Mouse (Mus musculus): ENCODE measurements around the gene Kcns1.

Kcns1 gene

DNA sequence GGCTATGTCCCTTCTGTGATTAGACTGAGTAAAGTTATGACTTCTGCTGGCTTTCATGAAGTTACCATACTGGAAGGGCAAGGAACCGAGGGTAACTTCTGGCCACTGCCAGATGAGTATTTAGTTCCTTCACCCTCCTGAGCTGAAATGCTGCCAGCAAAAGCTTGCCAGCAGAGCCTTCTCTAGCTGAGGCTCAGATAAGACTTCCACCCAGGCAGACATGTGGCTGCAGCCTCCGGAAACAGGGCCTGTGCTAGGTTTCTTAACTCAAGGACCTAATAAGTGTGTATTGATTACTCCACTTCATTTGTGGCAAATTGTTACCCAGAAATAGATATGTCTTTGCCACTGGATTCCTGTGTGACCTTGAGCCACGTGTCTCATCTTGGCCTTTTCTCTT, 2.5 kb upstream of the Kcns1 start:
- no peak for DNase-seq (ENCODE audit: low spot score in 2 of 2)

DNA sequence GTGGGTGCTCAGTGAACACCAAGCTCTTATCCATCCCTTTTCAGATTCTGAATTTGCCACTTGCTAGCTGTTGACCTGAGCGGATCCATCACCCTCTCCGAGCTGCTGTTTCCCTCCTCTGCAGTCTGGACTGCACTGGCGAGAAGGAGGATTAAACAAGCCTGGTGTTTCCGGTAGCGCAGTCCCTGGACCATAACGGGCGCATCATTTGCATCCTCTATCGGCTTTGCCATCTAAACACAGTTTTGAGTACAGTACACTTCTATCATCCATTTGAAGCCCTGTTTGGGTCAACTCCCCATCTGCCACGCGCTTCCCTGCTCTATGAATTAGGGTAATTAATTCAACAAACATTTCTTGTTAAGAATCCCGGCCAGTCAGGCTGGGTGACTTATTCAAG, 587 bp downstream of the Kcns1 start:
- no peak for DNase-seq (ENCODE audit: low spot score in 2 of 2)

DNA sequence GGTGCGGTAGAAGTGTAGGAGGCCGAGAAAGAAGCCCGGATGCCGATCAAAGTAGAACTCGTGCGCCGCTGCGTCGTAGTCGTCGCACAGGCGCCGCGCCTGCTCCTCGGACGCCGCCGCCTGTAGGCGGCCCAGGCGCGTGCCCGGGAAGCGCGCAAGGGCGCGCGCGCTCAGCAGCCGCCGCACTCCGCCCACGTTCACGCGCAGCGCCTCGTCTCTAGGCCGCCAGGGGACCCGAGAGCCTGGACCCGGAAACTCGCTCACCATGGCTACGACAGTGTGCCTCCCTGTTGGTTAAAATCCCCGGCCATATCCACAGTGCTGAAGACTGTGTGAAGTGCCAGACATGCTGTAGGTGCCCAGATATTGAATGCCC, 2.4 kb downstream of the Kcns1 start:
- DNase-seq (ENCODE audit: low spot score in 2 of 2) = peak in 1 of 2 experiments; percentile 26

DNA sequence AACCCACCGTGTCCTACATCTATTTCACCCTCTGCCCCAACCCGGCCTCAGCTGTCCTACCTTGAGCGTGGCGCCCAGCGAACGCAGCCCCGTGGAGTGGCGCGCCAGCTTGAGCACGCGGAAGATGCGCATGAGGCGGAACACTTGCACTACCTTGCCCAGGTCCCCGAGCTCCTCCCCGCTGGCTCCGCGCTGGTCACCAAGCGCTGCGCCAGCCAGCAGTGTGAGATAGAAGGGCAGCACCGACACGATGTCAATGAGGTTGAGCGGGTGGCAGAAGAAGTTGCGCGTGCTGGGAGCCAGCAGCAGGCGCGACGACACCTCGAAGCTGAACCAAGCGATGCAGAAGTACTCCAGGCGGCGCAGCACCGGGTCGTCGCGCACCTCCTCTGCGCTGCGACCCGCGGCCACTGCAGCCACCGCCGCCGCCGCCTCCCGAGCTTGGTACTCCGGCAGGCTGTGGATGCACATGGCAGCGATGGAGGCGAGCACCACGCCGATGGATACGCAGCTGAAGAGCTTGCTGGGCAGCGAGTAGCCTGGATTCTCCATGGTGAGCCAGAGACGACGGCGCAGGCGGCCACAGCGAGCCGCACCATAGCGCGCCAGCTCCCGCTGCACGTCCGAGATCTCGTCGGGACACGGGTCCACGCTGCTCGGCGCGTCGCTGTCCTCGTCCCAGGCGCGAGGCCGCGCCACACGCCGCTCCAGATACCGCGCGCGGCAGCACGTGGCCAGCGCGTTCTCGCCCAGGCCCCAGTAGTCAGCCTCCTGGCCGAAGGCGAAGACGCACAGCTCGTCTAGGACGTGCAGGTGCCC, 3.0 kb downstream of the Kcns1 start:
- no peak for DNase-seq (ENCODE audit: low spot score in 2 of 2)

DNA sequence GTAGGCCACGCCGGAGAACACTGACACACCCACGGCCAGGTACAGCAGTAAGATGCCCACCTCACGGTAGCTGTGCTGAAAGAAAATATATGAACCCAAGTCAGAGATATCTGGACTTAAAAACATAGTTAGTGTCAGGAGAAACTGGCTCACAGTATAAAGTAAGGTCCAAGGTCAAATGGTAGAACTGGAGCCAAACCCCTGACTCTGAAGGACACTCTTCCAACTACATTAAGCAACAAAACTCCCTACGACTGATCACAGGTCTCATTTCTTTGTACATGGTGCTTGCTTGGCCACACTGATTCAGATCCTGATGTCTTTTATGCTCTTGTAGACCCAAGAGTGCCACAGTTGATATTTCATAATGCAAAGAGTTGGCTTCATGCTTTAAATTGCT, 6.0 kb downstream of the Kcns1 start:
- no peak for DNase-seq (ENCODE audit: low spot score in 2 of 2)

DNA sequence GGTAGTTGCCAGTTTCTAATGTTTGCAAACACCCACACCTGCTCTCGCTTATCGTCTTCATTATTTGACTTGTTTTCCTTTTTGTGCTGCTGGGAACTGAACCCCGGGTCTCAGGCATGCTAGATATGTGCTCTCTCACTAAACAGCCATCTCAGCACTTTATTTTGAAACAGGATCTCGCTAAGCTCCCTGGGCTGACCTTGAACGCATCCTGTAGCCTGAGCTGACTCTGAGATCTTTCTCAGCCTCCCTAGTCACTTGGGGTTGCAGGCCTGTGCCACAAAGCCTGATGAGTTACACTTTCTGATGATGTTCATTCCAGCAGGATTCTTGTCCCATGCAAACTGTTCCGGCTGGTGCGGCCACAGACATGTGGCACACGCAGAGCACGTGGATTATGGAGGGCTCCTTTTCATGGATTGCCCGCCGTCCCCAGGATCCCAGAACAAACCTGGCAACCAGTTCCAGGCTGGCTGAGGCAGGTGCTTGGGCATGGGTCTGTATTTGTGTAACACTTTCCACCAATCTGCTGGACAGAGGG, 9.3 kb downstream of the Kcns1 start:
- DNase-seq (ENCODE audit: low spot score in 2 of 2) = no peak

DNA sequence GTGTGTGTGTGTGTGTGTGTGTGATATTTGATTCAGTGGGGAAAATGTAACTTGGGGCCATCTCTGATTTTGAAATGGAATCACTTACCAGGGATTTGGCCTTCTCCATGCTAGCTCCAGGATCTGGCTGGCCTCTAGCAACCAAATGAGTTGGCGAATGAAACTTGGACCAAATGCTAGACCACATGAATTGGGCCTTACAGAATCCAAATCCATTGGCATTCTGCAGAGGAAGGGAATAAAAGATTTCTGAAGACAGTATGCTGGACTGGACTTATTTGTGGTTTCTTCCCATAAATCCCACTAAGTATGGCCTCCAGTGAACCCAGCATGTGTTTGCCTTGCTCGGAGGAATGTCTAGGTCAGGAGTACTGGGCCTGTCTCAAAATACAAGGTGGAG, 12.1 kb downstream of the Kcns1 start:
- DNase-seq (ENCODE audit: low spot score in 2 of 2) = no peak

DNA sequence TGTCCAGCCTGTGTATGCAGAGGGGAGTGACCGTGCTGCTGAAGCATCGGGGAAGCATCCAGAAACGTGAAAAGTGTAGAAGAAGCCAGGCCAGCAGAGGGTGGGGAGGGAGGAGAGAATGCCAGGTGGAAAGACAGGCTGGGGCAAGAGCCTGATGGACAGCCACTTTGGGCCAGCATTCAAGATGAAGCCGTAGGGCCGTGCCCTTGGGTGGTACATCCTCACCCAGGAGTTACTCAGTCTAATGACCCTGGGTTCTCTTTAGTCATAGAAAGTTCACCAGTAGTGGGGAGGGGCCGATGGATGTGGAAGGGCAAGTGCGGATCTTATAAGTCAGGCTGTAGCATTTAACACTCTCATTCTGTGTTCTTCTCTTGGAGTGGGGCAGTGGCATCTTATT, 14.8 kb downstream of the Kcns1 start:
- DNase-seq (ENCODE audit: low spot score in 2 of 2) = no peak

DNA sequence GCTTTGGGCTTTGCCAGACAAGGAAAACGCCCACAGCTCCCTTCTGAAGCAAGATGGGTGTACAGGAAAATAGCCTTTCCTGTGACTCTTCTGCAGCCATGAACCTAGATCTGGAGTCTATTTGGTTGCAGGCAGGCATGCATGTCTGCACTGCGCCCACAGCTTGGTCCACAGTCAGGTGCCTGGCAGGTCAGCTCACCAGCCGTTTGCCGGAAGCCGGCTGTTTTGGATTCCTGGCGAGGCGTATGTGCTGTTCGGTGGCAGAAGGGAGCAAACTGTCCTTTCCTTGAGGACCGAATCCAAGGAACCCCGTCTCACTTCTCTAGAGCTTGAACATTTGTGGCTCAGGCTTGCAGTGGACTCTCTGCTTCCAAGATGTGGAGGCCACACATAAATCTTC, 16.9 kb downstream of the Kcns1 start:
- DNase-seq (ENCODE audit: low spot score in 2 of 2) = no peak

DNA sequence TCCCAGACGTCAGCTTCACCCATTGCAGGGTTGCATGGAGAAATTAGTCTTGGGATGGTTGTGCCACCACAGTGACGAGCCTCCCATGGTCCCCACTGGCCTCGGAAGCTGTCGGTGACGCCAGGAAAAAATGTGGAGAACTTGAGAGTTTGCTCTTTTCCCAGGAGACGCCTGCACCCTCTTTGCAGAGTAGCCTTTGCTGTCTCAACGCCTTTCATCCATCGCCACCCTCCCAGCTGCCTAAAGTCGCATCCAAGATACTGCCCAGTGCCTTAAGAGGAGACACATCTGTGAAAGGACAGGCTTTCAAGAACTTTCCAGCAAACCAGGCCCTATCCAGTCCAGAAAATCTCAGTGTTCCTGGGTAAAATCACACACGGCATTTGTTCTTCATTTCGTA, 18.6 kb downstream of the Kcns1 start:
- DNase-seq (ENCODE audit: low spot score in 2 of 2) = no peak

DNA sequence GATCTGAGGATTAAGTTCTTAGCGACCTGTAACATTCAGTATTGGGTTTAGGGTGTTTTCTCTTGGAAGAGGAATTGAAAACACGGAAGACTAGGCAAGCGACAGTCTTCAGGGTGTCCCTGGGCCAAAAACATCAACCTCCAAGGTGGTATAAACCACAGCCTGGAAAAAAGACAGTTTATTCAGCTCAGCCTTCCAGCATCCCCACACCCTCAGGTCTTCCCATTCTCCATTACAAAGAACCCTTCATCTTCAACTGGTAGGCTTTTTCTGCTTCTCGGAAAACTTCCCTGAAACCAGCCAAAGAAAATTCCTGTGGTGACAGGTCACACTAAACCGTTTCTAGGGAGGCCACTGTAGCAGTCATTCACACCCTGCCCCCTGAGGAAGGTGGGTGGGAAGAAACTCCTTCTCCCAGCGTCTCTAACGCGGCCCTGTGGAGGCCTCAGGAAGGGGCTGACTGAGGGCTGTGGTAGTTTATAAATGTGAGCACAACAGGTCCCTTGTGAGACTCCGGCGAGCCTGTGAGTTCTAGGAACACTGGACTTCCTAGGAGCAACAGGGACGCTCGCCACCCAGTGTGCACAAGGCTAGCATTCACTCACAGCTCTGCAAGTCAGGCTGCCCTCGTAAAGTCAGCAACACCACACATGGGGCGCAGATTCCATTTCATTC, 20.7 kb downstream of the Kcns1 start:
- no peak for DNase-seq (ENCODE audit: low spot score in 2 of 2)

DNA sequence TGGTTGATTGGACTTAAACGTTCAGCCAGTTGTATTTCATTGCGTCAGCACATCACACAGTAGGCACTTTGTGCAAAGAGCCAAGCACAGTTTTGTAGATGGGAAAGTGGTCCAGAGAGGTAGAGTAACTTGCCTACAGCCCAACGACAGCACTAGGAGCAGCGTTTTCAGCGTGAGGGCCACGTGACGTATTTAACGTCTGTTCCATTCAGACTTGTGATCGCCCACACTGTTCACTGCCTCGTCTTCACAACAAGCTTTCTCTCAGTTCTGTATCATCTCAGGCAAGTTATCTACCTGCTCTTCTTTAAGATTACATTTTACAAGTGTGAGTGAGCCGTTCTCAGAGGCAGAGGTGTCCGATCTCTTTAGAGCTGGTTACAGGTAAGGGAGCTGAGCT, 24.4 kb downstream of the Kcns1 start:
- no peak for DNase-seq (ENCODE audit: low spot score in 2 of 2)

DNA sequence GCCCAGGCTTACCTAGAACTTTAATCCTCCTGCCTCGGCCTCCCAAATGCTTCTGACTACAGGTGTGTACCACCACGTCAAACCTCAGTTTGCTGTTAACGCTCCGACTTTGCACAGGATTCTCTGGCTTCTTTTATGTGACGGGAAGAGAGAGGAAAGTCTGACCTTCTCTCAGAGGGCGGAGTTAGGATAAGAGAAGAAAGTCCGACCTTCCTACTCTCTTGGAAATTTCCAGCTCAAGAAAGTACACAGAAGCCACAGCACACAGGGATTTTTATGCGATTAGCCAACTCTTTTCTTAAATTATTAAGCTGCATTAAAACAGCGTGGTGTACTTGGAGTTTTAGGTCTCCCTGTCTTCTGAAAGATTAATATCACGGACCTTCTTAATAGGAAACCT, 26.4 kb downstream of the Kcns1 start:
- no peak for DNase-seq (ENCODE audit: low spot score in 2 of 2)

DNA sequence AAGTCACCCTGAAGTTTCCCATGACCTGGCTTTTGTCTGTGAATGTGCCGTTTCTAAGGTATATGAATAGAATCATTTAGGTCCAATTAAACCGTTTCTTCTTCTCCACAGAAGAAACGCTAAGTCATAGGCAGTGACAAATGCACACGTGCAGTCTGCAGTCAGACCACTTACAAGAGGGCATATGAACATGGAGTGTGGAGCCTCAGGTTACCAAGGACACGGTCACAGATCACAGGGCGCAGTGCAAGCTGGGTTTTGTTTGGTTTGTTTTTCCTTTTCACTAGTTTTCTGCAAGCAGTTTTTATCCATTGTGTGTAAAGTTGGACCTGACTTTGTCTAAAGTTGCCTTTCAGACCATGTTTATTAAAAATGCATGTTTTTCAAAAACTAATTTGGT, 26.9 kb downstream of the Kcns1 start:
- no peak for DNase-seq (ENCODE audit: low spot score in 2 of 2)

DNA sequence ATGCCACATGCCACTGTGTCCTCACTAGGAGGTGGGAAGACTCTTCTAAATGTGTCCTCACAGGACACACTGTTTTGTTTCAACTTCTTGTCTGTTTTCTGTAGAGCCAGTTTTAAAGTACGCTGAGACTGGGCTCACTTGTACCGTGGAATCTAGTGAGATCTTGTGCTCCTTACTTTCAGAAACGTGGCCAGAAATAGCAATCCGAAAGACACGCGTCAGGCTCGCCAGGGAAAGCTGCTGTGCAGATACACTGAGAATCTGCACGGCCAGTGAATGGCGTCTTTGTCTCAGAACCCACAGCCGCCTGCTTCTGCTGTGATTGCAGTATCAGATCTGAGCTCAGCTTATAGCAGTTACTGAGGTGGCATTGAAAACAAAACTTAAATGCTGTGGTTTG, 28.9 kb downstream of the Kcns1 start:
- peak in 1 of 2 experiments; percentile 30 for DNase-seq (ENCODE audit: low spot score in 2 of 2)

DNA sequence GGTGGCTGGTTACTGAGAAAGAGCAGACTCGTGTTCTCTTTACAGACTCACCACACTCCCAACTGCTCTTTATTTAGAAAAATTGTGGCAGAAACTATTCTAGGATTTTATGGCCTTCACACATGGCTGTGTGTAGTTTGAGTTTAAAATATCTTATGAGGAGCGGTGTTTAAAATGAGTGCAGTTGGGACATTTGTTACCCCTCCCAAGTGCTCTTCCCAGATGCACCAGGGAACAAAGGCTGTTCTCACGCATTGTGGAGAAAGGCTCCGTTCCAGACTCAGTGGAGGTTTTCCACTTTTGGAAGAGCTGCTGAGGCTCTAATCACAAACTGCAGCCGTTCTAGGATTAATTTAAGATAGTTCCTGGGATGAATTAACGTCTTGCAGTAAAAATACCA, 33.2 kb downstream of the Kcns1 start:
- DNase-seq (ENCODE audit: low spot score in 2 of 2) = no peak

DNA sequence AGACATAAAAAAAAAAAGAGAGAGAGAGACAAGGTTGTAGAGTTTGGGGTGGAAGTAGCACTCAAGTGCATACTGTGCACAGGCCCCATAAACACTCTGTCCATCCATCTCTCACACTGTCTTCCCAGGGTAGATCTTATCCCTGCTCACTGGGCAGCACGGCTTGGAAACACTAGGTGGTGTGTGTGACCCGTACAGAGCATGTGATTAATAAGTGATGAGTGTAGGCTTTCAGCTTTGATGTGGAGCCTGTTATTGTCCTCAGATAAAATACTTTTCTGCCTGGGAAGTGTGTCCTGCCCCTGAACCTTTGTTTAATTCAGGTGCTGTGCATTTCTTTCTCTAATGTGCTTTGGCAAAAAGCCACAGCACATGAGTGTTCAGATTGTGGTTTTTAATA, 34.5 kb downstream of the Kcns1 start:
- no peak for DNase-seq (ENCODE audit: low spot score in 2 of 2)

DNA sequence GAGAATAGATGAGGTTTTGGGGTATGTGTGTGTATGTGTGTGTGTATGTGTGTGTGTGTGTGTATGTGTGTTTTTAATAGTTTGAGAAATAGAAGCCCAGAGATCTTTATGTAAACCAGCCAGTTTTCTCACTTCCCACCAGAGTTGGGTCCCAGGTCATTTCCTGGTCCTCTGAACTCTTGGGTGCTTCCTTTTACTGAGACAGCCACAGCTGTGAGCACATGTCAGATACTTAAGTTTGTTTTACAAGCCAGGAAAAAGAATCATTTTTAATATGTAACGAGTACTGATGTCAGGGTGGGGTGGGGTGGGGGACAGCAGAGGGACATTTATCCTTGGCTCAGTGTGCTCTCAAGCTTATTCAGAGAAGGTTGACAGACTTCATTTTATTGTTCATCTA, 35.5 kb downstream of the Kcns1 start:
- DNase-seq (ENCODE audit: low spot score in 2 of 2) = no peak

DNA sequence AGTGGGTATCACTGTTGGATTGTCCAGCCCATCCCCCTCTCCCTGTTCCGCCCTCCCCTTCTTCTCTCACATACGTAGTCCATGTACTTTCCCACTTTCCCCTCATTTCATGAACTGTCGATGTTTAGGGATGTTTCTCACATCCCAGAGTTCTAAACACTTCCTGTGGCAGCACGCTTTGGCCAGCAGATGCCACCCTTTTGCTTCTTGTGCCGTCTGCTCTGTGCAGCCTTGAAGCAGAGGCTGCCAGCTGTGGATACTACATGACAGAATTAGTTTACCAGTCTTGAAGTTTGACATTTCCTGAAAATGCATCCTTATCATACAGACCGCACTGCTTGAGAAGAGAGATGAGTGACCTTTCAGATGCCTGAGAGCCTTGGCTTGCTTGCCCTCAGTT, 36.4 kb downstream of the Kcns1 start:
- peak in 1 of 2 experiments; percentile 38 for DNase-seq (ENCODE audit: low spot score in 2 of 2)

DNA sequence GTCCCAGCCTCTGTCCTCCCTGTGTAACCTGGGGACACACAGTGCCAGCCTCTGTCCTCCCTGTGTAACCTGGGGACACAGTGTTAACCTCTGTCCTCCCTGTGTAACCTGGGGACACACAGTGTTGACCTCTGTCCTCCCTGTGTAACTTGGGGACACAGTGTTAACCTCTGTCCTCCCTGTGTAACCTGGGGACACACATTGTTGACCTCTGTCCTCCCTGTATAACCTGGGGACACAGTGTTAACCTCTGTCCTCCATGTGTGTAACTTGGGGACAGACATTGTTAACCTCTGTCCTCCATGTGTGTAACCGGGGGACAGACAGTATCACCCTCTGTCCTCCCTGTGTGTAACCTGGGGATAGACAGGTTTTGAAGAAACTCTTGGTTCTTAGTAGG, 39.3 kb downstream of the Kcns1 start:
- no peak for DNase-seq (ENCODE audit: low spot score in 2 of 2)

DNA sequence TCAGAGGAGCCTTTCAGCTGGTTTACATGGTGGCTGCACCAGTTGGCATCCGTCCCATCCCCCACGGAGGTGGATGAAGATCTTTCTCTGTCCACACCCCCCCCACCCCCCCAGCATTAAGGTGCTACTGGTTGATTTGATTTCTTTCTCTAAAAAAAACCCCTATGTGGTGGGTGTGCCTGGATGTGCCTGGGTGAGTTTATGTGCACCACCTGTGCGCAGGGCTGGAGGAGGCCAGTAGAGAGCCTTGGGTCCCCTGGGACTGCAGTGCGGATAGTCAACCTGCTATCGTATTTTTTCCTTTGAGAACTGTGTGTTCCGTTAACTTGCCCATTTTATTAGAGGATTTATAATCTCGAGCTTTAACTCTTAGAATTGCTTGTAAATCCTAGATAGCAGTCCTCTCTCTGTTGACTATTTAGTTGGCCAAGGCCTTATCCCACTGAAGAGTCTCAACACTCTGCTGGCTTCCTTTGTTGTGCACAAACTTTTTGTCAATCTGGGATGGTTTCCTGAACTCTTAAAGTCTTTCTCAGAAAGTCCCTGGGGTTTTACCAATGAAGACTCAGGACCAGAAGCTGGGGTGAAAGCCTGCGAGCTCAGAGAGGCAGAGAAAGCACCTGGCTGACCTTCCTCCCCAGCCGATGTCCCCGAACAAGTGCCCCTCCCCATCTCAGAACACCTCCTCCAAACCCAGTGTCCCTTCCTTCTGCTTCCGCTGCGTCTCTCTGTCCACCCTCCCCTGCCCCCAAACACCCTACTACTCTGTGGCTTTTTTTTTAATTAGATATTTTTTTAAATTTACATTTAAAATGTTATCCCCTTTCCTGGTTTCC, 42.1 kb downstream of the Kcns1 start:
- no peak for DNase-seq (ENCODE audit: low spot score in 2 of 2)

DNA sequence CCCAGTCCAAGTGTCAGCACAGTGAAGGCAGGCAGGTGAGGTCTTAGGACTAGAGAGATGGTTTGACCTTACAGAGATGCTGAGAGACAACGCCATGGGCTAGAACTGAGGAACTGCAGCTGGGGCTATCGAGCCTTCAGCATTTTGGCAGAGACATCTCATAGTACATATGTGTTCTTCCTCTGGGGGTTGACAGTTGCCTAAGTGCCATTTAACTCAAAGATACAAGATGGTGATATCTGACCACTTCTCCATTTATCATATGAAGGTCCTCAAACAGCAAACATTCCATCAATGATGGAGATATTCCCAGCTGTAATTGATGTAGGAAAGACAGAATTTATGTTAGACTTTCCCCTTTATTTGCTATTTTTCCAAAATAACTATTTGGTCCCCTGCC, 43.6 kb downstream of the Kcns1 start:
- DNase-seq (ENCODE audit: low spot score in 2 of 2) = no peak

All from frontal cortex, postnatal 10 days (tissue).